Mouse (Mus musculus): ENCODE measurements around the gene Ttc19. TPM values are rescaled to one million over a fixed set of nuclear protein-coding genes. Genes with fewer than 3 reads are reported as not detected.

The Ttc19 gene
- 15.3 and 20.7 TPM in 2 replicates for polyA plus RNA-seq (2012; rRNA removed)

GRCm38 (mm10) chr11:62280675-62281600, at the start of gene Ttc19, which contains the start of gene Zswim7:
Gene Ttc19, plus strand, starts transcription at chr11:62281473.
Gene Zswim7, minus strand, starts transcription at chr11:62281375.
- H3K36me3 ChIP-seq (ENCODE audit: control insufficient read depth, insufficient read depth, low read length) = peaks cover 18% of the 10 kb centered on the region
- peak within 1 kb of the TSS; percentile 92 for H3K27ac ChIP-seq (ENCODE audit: insufficient read depth, low read depth, low read length)
- no peaks in the 10 kb centered on the region for H3K27me3 ChIP-seq (ENCODE audit: control insufficient read depth, insufficient read depth, low read length)
- TF ChIP-seq POLR2A (IDR thresholded peaks at IDR 0.05; ENCODE audit: low read depth, low read length) = peak; percentile 88
- peak; percentile 8; the same call in 1 of the 2 replicates for TF ChIP-seq CTCF (IDR thresholded peaks at IDR 0.05; ENCODE audit: extremely low read depth, insufficient read length, insufficient replicate concordance, low read depth, low read length)
- peaks cover 2% of the 10 kb centered on the region; the same call in 1 of the 2 replicates for H3K4me1 ChIP-seq (ENCODE audit: control insufficient read depth, insufficient read depth, insufficient read length, low read length)
- H3K4me3 ChIP-seq (ENCODE audit: low read depth, low read length) = peak within 1 kb of the TSS; percentile 97
- under 1% methylated on average over 68 of the region's 68 CpGs for WGBS

- H3K36me3 ChIP-seq (ENCODE audit: control insufficient read depth, insufficient read depth, low read length) = no peaks in the 10 kb centered on the region
- no peak overlapping the region for H3K27ac ChIP-seq (ENCODE audit: insufficient read depth, low read depth, low read length)
- 44% methylated on average over 12 of the region's 12 CpGs for WGBS
- H3K27me3 ChIP-seq (ENCODE audit: control insufficient read depth, insufficient read depth, low read length) = no peaks in the 10 kb centered on the region
- peaks cover 17% of the 10 kb centered on the region for H3K4me1 ChIP-seq (ENCODE audit: control insufficient read depth, insufficient read depth, insufficient read length, low read length)
- H3K4me3 ChIP-seq (ENCODE audit: low read depth, low read length) = no peak overlapping the region
- TF ChIP-seq POLR2A (IDR thresholded peaks at IDR 0.05; ENCODE audit: low read depth, low read length) = no peak
- no peak for TF ChIP-seq CTCF (IDR thresholded peaks at IDR 0.05; ENCODE audit: extremely low read depth, insufficient read length, insufficient replicate concordance, low read depth, low read length)
Observed at GRCm38 (mm10) chr11:62240631-62241261, 40.5 kb upstream of the Ttc19 start.

GRCm38 (mm10) chr11:62243871-62244270, 37.4 kb upstream of the Ttc19 start:
- H3K36me3 ChIP-seq (ENCODE audit: control insufficient read depth, insufficient read depth, low read length) = no peaks in the 10 kb centered on the region
- no peak overlapping the region for H3K27ac ChIP-seq (ENCODE audit: insufficient read depth, low read depth, low read length)
- no peaks in the 10 kb centered on the region for H3K27me3 ChIP-seq (ENCODE audit: control insufficient read depth, insufficient read depth, low read length)
- H3K4me3 ChIP-seq (ENCODE audit: low read depth, low read length) = no peak overlapping the region
- TF ChIP-seq POLR2A (IDR thresholded peaks at IDR 0.05; ENCODE audit: low read depth, low read length) (no peak), CTCF (IDR thresholded peaks at IDR 0.05; ENCODE audit: extremely low read depth, insufficient read length, insufficient replicate concordance, low read depth, low read length) (no peak)
- peaks cover 13% of the 10 kb centered on the region for H3K4me1 ChIP-seq (ENCODE audit: control insufficient read depth, insufficient read depth, insufficient read length, low read length)
- WGBS = 88% methylated on average over 8 of the region's 8 CpGs

GRCm38 (mm10) chr11:62244471-62244870, 36.8 kb upstream of the Ttc19 start:
- H3K27me3 ChIP-seq (ENCODE audit: control insufficient read depth, insufficient read depth, low read length) = no peaks in the 10 kb centered on the region
- TF ChIP-seq CTCF (IDR thresholded peaks at IDR 0.05; ENCODE audit: extremely low read depth, insufficient read length, insufficient replicate concordance, low read depth, low read length) (no peak), POLR2A (IDR thresholded peaks at IDR 0.05; ENCODE audit: low read depth, low read length) (no peak)
- peaks cover 13% of the 10 kb centered on the region for H3K4me1 ChIP-seq (ENCODE audit: control insufficient read depth, insufficient read depth, insufficient read length, low read length)
- 80% methylated on average over 4 of the region's 4 CpGs for WGBS
- no peak overlapping the region for H3K27ac ChIP-seq (ENCODE audit: insufficient read depth, low read depth, low read length)
- H3K36me3 ChIP-seq (ENCODE audit: control insufficient read depth, insufficient read depth, low read length) = no peaks in the 10 kb centered on the region
- H3K4me3 ChIP-seq (ENCODE audit: low read depth, low read length) = no peak overlapping the region

- H3K4me1 ChIP-seq (ENCODE audit: control insufficient read depth, insufficient read depth, insufficient read length, low read length) = peaks cover 5% of the 10 kb centered on the region
- TF ChIP-seq POLR2A (IDR thresholded peaks at IDR 0.05; ENCODE audit: low read depth, low read length) = no peak
- no peak for TF ChIP-seq CTCF (IDR thresholded peaks at IDR 0.05; ENCODE audit: extremely low read depth, insufficient read length, insufficient replicate concordance, low read depth, low read length)
- no peaks in the 10 kb centered on the region for H3K27me3 ChIP-seq (ENCODE audit: control insufficient read depth, insufficient read depth, low read length)
- 27% methylated on average over 18 of the region's 18 CpGs for WGBS
- H3K27ac ChIP-seq (ENCODE audit: insufficient read depth, low read depth, low read length) = no peak overlapping the region
- H3K36me3 ChIP-seq (ENCODE audit: control insufficient read depth, insufficient read depth, low read length) = no peaks in the 10 kb centered on the region
- peak overlapping the region; percentile 84 for H3K4me3 ChIP-seq (ENCODE audit: low read depth, low read length)
Observed at GRCm38 (mm10) chr11:62247759-62248400, 33.4 kb upstream of the Ttc19 start.

- TF ChIP-seq POLR2A (IDR thresholded peaks at IDR 0.05; ENCODE audit: low read depth, low read length) (peak; percentile 38; the same call in 1 of the 2 replicates), CTCF (IDR thresholded peaks at IDR 0.05; ENCODE audit: extremely low read depth, insufficient read length, insufficient replicate concordance, low read depth, low read length) (no peak)
- peak within 1 kb of the TSS; percentile 84 for H3K4me3 ChIP-seq (ENCODE audit: low read depth, low read length)
- peak within 1 kb of the TSS; percentile 25; the same call in 1 of the 2 replicates for H3K27ac ChIP-seq (ENCODE audit: insufficient read depth, low read depth, low read length)
- H3K4me1 ChIP-seq (ENCODE audit: control insufficient read depth, insufficient read depth, insufficient read length, low read length) = peaks cover 7% of the 10 kb centered on the region
- H3K27me3 ChIP-seq (ENCODE audit: control insufficient read depth, insufficient read depth, low read length) = no peaks in the 10 kb centered on the region
- under 1% methylated on average over 69 of the region's 69 CpGs for WGBS
- no peaks in the 10 kb centered on the region for H3K36me3 ChIP-seq (ENCODE audit: control insufficient read depth, insufficient read depth, low read length)
Observed at GRCm38 (mm10) chr11:62248401-62249244, 32.6 kb upstream of the Ttc19 start, which contains the start of gene Adora2b. Gene Adora2b, plus strand, starts transcription at chr11:62248984.

Data from small intestine, adult 2 months (tissue).